Comparison of ENCODE assay signal across 14 mouse cellular contexts in genomic region chr2:91699225-91699624, GRCm38 (mm10).
"Had no signal": no experiment of that assay in that cellular context is flagged by ENCODE, and none has a peak within 500 bp of the region (broad histone marks: within the 10 kb centered on the region; RNA-seq: fewer than 3 reads in every experiment).

No protein-coding gene starts in this region.

- H3K27ac ChIP-seq: kidney, postnatal 0 days; limb, embryonic 10.5 days; liver, embryonic 15.5 days; midbrain, embryonic 12.5 days; stomach, embryonic 15.5 days had no signal

- DNase-seq: kidney, adult 8-10 months; kidney, postnatal 36 days; lung, adult 2 months; lung, postnatal 10 days; right cerebral cortex, postnatal 14 days; thymus, adult 2 months; thymus, postnatal 25 days had no signal

- H3K4me3 ChIP-seq: limb, embryonic 10.5 days; liver, embryonic 15.5 days; midbrain, embryonic 12.5 days; stomach, embryonic 15.5 days had no signal

- H3K4me1 ChIP-seq: limb, embryonic 10.5 days; liver, embryonic 15.5 days; midbrain, embryonic 12.5 days; stomach, embryonic 15.5 days had no signal

- H3K27me3 ChIP-seq: liver, embryonic 15.5 days; midbrain, embryonic 12.5 days; stomach, embryonic 15.5 days had no signal

- H3K9me3 ChIP-seq: limb, embryonic 10.5 days; liver, embryonic 15.5 days; midbrain, embryonic 12.5 days; stomach, embryonic 15.5 days had no signal

- ATAC-seq: midbrain, embryonic 16.5 days had no signal

- H3K9ac ChIP-seq: liver, embryonic 15.5 days; midbrain, embryonic 12.5 days; stomach, embryonic 15.5 days had no signal

- H3K4me2 ChIP-seq: liver, embryonic 11.5 days; liver, embryonic 15.5 days; midbrain, embryonic 12.5 days; stomach, embryonic 15.5 days had no signal
